26 mouse cellular contexts compared by ENCODE assay signal in genomic region chr14:122756671-122757070, GRCm38 (mm10).
"Had no signal": no experiment of that assay in that cellular context is flagged by ENCODE, and none has a peak within 500 bp of the region (broad histone marks: within the 10 kb centered on the region; RNA-seq: fewer than 3 reads in every experiment).

No protein-coding gene starts in this region.

- ATAC-seq: forebrain, embryonic 13.5 days; forebrain, embryonic 14.5 days; forebrain, embryonic 15.5 days; forebrain, embryonic 16.5 days; forebrain, postnatal 0 days had no signal

- H3K36me3 ChIP-seq: embryonic facial prominence, embryonic 10.5 days; embryonic facial prominence, embryonic 12.5 days; embryonic facial prominence, embryonic 13.5 days; embryonic facial prominence, embryonic 15.5 days; forebrain, embryonic 10.5 days; forebrain, embryonic 12.5 days; forebrain, embryonic 15.5 days; heart, embryonic 10.5 days had no signal

- H3K9me3 ChIP-seq: embryonic facial prominence, embryonic 10.5 days; embryonic facial prominence, embryonic 12.5 days; embryonic facial prominence, embryonic 13.5 days; embryonic facial prominence, embryonic 15.5 days; forebrain, embryonic 10.5 days; forebrain, embryonic 12.5 days; forebrain, embryonic 13.5 days; forebrain, embryonic 15.5 days; heart, embryonic 10.5 days had no signal

- DNase-seq: cerebellum, adult 8-10 months; cerebellum, adult 9-10 months; cerebellum, postnatal 25 days; cerebellum, postnatal 36 days; embryo, embryonic 11 days; forebrain, postnatal 0 days; gastrocnemius, adult 2 months; gastrocnemius, postnatal 10 days; gastrocnemius, postnatal 14 days; gastrocnemius, postnatal 25 days; gastrocnemius, postnatal 36 days; heart, adult 11 months; heart, adult 18-20 months; heart, adult 2 months had no signal

- H3K9ac ChIP-seq: embryonic facial prominence, embryonic 12.5 days; embryonic facial prominence, embryonic 13.5 days; embryonic facial prominence, embryonic 15.5 days; forebrain, embryonic 12.5 days; forebrain, embryonic 13.5 days; forebrain, embryonic 15.5 days; forebrain, postnatal 0 days had no signal

- H3K4me3 ChIP-seq: embryonic facial prominence, embryonic 10.5 days; embryonic facial prominence, embryonic 12.5 days; embryonic facial prominence, embryonic 13.5 days; embryonic facial prominence, embryonic 15.5 days; erythroblast, embryonic 14.5 days; forebrain, embryonic 10.5 days; forebrain, embryonic 12.5 days; forebrain, embryonic 13.5 days; forebrain, embryonic 15.5 days; gastrocnemius, adult 2 months; heart, adult 2 months; heart, embryonic 10.5 days had no signal

- H3K4me1 ChIP-seq: heart, embryonic 10.5 days had no signal

- H3K27ac ChIP-seq: embryonic facial prominence, embryonic 10.5 days; embryonic facial prominence, embryonic 12.5 days; embryonic facial prominence, embryonic 13.5 days; embryonic facial prominence, embryonic 15.5 days; forebrain, embryonic 10.5 days; forebrain, embryonic 12.5 days; forebrain, embryonic 13.5 days; forebrain, embryonic 15.5 days; gastrocnemius, adult 2 months; heart, adult 2 months; heart, embryonic 10.5 days had no signal

- H3K27me3 ChIP-seq: embryonic facial prominence, embryonic 12.5 days; embryonic facial prominence, embryonic 13.5 days; embryonic facial prominence, embryonic 15.5 days; forebrain, embryonic 12.5 days; forebrain, embryonic 13.5 days; forebrain, embryonic 15.5 days had no signal

- H3K4me2 ChIP-seq: embryonic facial prominence, embryonic 12.5 days; embryonic facial prominence, embryonic 13.5 days; embryonic facial prominence, embryonic 15.5 days; forebrain, embryonic 12.5 days; forebrain, embryonic 13.5 days; forebrain, embryonic 15.5 days had no signal
